Mouse (Mus musculus): ENCODE data around the gene Tbc1d16. TPM values are rescaled to one million over a fixed set of nuclear protein-coding genes. Genes with fewer than 3 reads are reported as not detected.
"Not testable (repeated sequence)": the region's sequence is repeated elsewhere in the genome, so short reads cannot be mapped to it uniquely, and the experiment has no call there.

Gene Tbc1d16
- polyA plus RNA-seq, 1 experiment: 15.8 TPM

DNA sequence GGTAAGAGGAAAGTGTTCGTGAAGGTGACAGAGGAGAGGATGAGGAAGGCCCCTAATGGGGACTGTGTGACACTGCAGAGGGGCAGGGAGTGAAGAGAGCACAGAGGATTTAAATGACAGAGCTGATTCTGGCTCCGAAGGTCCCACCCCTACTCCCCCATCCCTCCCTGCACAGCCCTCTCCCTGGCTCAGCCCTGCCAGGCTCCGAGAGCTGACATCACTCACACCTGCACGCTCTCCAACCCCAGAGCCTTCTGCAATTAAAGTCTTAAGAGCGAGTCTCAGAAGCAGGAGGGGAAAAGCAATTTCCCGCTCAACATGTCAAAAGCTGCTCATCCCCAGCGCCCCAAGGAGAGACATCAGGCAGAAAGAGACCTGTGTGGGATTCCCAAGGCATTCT is 109.4 kb downstream of the Tbc1d16 start:
- DNase-seq (ENCODE audit: low spot score): no peak

DNA sequence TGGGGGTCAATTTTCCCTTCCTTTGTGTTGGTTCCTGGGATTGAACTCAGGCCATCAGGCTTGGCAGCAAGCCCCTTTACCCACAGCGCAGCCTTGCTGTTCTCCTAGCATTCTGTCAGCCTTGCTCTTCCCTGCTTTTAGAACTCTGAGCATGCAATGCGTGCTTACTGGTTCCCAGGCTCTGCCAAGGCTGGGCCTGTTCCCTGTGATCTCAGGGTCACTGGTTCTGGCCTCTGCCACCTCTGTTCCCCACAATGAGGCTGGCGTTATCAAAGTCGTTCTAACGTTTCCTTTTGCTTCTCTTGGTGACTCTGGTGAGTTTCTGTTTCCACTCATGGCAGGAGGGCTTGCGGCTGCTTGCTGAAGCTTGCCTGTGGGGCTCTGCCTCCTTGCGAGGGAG is 110.4 kb downstream of the Tbc1d16 start:
- DNase-seq (ENCODE audit: low spot score): no peak

DNA sequence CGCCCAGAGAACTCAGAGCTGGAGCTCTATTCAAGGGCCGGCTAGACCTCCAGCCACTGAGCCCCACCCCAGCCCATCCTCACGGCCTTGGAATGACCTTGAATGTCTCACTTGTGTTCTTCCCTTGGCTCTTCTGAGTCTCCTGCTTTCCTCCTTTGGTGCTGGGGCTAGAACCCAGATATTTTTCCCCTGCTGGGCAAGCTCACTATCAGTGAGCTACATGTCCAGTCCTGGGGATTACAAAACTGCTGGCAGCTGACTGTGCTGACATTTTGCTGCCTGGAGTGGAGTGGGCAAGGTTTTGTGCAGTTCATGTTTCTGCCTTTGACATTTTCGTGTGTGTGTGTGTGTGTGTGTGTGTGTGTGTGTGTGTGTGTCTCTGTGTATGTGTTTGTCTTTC is 111.3 kb downstream of the Tbc1d16 start:
- no peak for DNase-seq (ENCODE audit: low spot score)

DNA sequence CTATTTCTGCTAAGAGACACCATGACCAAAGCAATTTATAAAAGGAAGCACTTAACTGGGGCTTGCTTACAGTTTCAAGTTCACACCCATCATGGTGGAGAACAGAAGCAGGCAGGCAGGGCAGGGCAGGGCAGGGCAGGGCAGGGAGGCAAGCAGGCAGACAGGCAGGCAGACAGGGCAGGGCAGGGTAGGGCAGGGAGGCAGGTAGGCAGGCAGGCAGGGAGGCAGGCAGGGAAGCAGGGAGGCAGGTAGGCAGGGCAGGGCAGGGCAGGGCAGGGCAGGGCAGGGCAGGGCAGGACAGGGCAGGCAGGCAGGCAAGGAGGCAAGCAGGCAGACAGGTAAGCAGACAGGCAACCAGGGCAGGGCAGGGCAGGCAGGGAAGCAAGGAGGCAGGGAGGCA is 115.6 kb downstream of the Tbc1d16 start:
- no peak for DNase-seq (ENCODE audit: low spot score)

DNA sequence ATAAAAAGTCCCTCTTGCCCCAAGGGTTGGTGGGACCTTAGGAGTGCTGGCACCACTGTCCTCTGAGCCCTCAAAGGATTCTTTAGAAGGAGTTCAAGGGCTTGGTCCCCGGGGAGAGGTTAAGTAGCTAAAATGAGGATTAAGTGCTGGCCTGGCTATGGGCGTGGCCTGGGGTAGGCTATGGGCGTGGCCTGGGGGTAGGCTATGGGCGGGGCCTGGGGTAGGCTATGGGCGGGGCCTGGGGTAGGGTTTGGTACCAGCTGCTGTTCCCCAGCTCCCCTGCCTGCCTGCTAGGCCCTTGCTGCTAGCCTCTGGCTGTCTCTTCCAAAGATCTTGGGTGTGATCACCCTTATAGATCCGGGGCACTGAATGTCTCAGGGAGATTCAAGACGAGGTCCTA is 117.0 kb downstream of the Tbc1d16 start:
- DNase-seq (ENCODE audit: low spot score): no peak

DNA sequence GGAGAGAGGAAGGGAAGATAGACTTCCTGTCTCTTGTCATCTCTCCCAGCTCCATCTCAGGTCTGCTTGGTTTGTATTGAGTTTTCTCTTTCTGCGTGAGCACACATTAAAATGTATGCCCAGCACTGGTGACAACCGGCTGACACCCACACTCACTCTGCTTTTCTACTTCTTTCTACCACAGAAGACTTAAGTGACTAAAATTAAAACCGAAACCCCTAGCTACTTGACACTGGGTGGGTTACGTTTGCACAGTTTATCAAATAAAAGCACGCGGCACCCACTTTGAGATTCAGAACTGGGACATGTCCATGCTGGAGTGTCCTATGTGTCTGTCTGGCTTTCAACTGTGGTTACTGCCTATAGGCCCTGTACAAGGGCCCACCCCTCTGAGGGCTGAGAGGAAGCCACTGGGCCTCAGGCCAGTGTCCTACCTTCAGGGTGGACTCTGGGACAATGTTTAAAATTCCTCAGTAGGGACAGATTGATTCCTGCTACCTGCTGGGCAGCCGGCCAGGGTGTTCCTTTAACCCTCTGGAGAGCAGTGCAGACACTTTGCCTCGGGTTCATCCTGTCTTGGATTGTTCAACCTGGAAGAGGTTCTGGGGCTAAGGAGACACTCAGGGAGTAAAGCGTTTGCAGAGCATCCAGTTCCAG is 118.8 kb downstream of the Tbc1d16 start:
- no peak for DNase-seq (ENCODE audit: low spot score)

DNA sequence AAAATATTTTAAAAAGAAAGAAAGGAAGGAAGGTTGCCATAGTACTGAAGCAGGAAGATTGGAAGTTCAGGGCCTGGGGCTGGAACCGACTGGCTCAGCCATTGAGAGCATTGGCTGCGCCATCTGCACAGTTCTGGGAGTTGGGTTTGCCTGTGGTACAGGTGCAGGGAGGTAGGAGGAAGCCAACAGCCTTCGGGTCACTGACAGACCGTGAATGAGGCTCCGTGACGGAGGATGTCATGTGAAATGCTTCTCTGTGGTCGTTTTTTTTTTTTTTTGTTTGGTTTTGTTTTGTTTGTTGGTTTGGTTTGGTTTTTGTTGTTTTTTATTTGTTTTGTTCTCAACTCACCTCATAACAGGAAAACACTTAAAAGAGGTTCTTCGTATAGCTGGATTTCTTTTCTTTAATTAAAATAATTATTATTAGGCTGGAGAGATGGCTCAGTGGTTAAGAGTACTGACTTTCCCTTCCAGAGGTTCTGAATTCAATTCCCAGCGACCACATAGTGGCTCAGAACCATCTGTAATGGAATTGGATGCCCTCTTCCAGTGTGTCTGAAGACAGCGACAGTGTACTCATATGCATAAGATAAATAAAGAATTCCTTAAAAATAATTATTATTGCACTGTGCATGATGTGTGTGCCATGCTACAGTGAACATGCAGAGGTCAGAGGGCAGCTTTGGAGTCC is 119.6 kb downstream of the Tbc1d16 start:
- DNase-seq (ENCODE audit: low spot score): no peak

DNA sequence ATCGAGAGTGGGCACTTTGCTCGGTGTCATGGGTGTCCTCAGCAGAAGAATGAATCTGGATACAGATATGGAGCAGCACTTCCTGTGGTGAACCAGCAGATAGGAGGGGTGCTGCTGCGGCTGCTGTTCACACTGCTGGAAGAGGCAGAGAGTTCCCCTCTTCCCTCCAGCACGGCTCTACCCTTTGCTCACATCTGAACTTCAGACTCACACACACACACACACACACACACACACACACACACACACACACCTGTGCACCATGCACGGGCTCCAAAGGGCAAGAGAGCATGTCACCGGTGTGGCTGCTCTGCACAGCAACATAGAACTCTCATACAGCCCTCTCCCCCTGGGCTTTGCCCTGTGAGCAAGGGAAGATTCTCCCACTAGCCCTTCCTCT is 122.0 kb downstream of the Tbc1d16 start:
- no peak for DNase-seq (ENCODE audit: low spot score)

DNA sequence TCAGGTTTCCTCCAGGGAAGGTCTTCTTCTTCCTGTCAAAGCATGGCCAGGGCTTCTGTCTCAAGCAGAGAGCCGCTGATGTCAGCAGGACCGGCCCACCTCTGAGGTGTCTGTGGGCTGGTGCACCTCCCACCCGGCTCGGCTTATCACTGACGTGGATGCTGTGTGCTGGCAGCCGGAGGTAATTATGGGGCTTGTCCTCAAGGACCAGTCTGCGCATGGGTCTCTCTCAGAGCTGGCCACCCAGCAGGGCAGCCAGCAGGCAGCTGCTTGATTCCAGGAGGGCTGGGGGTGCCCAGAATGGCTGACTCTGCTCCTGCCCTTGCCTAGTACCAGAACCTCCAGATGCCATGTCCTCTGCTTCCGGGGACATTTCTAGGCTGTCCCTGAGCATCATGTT is 122.6 kb downstream of the Tbc1d16 start:
- no peak for DNase-seq (ENCODE audit: low spot score)

DNA sequence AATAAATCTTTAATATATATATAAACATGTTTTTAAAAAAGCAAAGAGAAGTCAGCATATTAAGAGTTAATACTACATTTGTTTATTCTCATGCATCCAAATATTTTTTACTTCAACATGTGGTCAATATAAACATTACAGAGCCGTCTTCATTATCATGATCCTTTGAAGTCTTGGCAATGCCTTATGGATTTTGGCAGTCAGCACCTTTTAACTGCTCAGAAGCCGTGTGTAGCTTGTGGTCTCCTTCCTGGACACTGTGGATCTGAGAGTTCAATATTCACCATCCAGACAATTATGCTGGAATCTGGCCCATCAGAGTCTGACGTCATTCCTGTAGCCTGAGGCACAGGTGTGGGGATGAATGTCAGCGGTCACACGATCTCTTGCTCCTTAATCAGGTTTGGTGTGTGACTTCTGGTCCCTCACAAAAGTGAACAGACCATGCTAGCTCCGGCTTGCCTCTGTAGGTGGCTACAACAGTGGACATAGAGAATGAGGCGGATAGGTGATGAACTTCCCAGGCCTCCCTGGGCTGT is 123.2 kb downstream of the Tbc1d16 start:
- no peak for DNase-seq (ENCODE audit: low spot score)

DNA sequence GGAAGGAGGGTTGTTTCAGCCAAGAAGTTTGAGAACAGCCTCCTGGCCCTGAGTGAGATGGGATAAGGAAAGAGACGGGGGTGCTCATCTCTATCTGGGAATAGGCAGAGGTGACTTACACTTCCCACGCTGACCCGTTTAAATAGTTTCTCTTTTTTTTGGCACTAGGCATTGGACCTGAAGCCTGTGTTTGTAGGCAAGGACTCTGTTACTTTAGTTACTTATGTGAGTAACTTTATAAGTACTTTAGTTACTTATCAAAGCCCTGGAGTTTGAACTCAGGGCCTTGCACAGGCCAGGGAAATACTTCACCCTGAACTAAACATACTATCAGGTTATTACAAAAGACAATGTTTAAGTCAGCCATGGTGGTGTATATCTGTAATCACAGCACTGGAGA is 124.3 kb downstream of the Tbc1d16 start:
- no peak for DNase-seq (ENCODE audit: low spot score)

DNA sequence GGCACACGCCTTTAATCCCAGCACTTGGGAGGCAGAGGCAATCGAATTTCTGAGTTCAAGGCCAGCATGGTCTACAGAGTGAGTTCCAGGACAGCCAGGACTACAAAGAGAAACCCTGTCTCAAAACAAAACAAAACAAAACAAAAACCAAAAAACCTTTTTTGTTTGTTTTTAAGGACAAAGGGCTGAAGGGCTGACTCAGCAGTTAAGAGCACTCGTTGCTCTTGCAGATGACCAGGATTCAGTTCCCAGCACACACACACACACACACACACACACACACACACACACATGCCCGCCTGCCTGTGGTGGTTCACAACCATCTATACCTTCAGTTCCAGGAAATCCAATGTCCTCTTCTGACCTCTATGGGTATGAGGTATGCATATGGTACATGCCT is 127.9 kb downstream of the Tbc1d16 start:
- not testable (repeated sequence) for DNase-seq (ENCODE audit: low spot score)

DNA sequence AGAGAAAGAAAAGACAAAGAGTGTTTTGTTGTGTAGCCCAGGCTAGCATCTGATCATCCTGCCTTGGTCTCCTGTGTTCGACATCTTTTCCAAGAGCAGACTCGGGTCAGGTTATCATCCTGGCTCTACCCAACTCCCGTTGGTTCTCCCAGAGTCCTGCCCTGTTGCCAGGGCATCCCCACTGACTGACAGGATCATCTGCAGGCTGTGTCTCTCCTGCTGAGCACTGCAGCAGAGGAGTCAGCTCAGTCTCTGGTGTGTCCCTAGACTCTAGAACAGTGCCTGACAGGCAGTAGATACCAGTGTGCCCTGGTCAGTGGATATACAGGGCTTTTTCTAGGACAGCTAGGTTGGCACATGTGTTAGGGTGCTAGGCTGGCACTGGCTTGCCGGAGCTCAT is 130.1 kb downstream of the Tbc1d16 start:
- DNase-seq (ENCODE audit: low spot score): no peak

DNA sequence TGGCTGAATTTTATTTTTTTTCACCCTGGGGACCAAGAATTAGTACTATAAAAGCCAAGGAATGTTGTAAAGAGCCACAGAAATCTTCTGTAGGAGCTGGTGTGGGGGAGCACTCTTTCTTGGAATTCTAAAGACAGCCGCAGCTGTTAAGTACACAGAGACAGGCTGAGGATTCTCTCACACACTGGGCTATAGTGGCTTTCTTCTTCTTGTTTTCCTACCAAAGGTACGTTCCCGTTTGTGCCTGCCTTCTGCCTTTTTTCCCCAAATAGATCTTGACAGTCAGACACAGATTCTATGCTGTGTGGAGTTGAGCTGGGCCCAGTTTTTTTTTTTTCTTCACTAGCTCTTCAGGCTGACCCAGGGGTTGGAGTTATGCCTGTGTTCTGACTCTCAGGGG is 132.9 kb downstream of the Tbc1d16 start:
- DNase-seq (ENCODE audit: low spot score): no peak

DNA sequence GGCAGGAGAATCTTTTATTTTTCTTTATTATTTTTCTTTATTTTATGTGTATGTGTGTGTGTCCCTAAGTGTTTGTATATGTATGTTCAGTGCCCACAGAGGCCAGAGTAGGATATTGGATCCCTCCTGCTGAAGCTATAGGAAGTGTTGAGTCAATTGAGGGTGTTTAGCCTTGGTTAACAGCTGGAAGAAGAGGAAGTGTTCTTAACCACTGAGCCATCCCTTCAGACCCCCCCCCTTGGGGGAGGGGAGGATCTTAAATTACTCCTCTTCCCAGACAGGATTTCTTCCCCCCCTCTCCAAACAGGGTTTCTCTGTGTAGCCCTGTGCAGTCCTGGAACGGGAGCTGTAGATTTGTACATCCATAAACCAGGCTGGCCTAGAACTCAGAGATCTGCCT is 135.0 kb downstream of the Tbc1d16 start:
- DNase-seq (ENCODE audit: low spot score): no peak

Other genes starting within 250 kb of the Tbc1d16 start
- 0.08 TPM in 1 of 2 replicates, not detected in the other for gene Enpp7, start 240.3 kb downstream of the Tbc1d16 start, polyA plus RNA-seq (2012; rRNA removed)
- gene Cbx2, start 205.5 kb downstream of the Tbc1d16 start, polyA plus RNA-seq (2012; rRNA removed): 3.0 TPM in 2 replicates
- 5.4 and 6.8 TPM in 2 replicates for gene Cbx8, start 187.5 kb downstream of the Tbc1d16 start, polyA plus RNA-seq (2012; rRNA removed)
- gene Cbx4, start 142.3 kb downstream of the Tbc1d16 start, polyA plus RNA-seq (2012; rRNA removed): 32.2 and 36.0 TPM in 2 replicates
- 0.66 and 0.77 TPM in 2 replicates for gene Ccdc40, start 73 bp upstream of the Tbc1d16 start, polyA plus RNA-seq (2012; rRNA removed)
- gene Gaa, start 39.4 kb upstream of the Tbc1d16 start, polyA plus RNA-seq (2012; rRNA removed): 95.0 and 113 TPM in 2 replicates
- 106 and 121 TPM in 2 replicates for gene Eif4a3, start 71.6 kb upstream of the Tbc1d16 start, polyA plus RNA-seq (2012; rRNA removed)
- gene Card14, start 79.3 kb upstream of the Tbc1d16 start, polyA plus RNA-seq (2012; rRNA removed): 4.7 and 5.0 TPM in 2 replicates
- gene Sgsh, start 127.0 kb upstream of the Tbc1d16 start, polyA plus RNA-seq (2012; rRNA removed): 8.2 and 11.6 TPM in 2 replicates
- 10.0 and 11.7 TPM in 2 replicates for gene Slc26a11, start 127.1 kb upstream of the Tbc1d16 start, polyA plus RNA-seq (2012; rRNA removed)
- gene Rnf213, start 164.6 kb upstream of the Tbc1d16 start, polyA plus RNA-seq (2012; rRNA removed): 42.4 and 42.5 TPM in 2 replicates

Measured in urinary bladder, adult 2 months (tissue).